Mouse (Mus musculus) liver, embryonic 14.5 days (tissue): ENCODE results near the gene Otor.

ENCODE experiments used
- CTCF ChIP-seq: IDR thresholded peaks from 2 replicates; pipeline ENCODE4 v1.5.1; 2016; ENCODE audit warnings: antibody characterized with exemption, low read depth, control low read depth
- EP300 ChIP-seq: IDR thresholded peaks from 2 replicates; pipeline ENCODE4 v1.6.1; 2016; ENCODE audit warnings: antibody characterized with exemption, low read depth

DNA sequence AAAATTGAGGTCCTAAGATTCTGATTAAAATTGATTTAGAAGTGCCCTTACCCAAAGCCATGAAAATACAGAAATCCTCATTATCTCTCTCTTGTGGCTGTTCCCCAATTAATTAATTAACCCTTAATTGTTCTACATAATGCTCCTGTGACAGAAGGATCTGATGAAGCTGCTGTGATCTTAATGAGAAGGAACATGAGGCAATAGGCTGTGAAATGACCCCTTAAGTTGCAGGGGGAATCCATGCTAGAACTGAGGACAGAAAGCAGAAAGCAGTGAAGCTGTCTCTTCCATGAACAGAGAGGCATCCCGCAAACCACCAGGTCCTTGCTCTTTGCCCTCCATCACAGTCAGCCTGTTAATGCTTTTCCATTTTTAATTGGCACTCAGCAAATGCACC, 47.0 kb upstream of the Otor start:
- TF ChIP-seq CTCF, result no peak
- no peak for TF ChIP-seq EP300
